Mouse (Mus musculus) frontal cortex, postnatal 14 days (tissue): ENCODE results near the gene Nedd9.

ENCODE experiments used
- DNase-seq, 2 experiments: peaks; one replicate each; pipeline ENCODE4 v3.0.0; 2022; ENCODE audit warnings: low spot score in 2 of 2

Gene Nedd9

DNA sequence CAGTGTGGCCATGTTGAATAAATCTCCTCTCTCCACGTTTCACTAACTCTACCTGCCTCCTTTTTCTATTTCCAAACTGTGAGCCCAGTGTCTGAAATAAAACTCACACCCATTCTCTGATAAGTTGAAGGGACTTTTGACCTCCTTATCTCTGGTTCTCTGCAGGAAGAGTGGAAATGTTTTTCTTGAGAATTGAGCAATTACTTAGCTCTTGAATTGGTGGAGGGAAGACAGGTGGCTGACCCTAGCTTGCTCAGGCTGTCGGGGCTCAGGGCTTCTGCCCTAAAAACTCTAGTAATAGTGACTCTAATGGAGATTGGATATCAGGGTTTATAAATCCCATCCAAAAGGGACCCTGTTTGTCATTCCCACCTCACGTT lies 143.3 kb downstream of the Nedd9 start:
- no peak for DNase-seq

DNA sequence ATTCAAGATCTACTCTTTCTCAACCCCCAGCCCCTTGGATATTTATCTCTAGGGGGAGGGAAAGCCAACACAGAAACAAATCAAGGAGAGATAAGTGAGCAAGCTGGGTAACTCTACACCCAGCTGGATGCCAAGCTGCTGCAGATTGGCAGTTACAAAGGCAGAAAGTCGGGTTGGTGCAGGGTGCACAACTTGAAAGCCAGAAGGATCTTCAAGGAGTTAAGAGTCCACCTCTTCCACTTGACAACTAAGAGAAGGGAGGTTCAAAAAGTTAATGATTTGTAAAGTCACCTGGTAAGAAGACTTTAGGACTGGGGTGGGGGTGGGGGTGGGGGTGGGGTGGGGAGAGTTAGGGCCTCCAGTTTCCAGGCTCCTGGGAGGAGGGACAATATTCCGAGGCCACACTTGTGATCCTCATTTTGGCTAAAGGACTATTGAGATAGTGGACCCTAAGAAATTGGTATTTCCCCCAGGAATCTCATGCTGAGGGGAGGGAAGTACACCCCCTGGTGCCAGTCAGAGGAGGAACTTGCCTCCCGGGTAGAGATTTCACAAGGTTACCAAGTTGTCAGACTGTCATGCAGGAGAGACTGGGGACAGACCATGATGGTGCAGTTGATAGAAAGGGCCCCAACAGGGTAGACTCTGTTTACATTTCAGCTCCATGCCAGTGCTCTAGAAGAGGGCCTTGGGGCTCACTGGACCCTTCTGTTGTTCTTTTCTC lies 143.8 kb downstream of the Nedd9 start:
- DNase-seq, result no peak

DNA sequence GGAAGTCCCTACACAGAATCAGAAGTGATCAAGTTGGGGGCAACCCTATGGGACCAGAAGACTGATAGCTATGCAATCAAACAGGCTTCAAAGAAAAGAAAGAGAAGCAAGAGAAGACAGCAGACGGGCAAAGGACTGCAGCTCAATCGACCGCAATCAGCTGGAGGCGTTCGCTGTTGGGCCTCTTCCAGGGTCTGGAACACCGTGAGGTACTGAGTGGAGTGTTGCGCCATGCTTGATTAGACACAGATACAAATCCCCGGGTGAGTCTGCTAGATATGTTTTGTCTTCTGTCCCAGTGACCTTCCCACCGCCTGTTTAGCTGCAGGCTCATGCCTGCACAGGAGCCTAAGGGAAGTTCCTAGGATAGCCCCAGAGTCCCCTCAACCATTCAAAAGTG lies 145.7 kb downstream of the Nedd9 start:
- no peak for DNase-seq

DNA sequence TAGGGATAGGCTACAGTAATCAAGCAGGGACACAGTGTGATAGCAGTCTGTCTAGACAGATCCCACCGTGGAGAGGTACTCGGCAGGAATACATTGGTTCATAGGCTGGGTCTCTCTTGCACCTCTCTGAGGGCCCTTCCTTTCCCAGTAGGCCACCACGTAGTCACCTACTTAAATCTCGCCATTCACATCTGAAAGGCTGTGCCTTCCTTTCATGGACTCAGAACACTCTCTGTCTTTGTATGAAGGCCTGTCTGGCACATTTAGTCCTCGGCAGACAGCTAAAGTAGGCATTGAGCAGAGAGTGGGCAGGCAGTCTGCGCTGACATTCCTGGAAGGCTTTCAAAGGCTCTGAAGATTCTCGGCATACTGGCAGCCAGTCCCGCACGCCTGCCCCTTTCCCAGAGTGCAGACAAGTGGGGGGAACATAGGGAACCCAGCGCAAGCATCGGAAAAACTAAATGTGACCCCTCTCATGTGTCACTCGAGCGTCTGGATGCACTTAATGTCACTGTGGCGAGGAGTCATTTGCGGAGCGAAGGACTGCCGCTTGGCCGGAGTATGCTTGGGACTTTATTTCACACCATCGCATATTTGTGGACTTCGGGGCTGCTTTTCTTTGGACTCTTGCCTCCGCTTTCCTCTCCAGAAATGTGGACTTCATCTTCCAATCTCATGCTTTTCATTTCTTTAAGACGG lies 147.4 kb downstream of the Nedd9 start:
- peak; percentile 48 to 71 for DNase-seq

DNA sequence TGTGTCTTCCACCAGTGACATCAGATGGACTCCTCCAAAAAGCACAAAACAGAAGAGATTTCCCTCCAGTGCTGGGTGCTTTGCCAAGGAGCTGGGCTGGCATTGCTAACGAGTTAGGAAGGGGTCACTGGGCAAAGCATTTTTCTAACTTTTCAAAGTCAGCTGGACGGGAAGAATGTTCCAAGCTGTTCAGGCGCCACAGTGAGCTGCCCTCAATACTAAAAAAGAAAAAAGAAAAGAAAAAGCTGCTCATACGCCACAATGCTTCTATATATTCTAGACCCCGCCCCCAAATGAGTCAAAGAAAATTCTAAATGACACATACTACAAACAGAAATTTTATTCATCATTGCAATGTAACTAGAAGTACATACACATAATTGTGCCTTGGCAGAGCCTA lies 148.0 kb downstream of the Nedd9 start:
- DNase-seq, result no peak

DNA sequence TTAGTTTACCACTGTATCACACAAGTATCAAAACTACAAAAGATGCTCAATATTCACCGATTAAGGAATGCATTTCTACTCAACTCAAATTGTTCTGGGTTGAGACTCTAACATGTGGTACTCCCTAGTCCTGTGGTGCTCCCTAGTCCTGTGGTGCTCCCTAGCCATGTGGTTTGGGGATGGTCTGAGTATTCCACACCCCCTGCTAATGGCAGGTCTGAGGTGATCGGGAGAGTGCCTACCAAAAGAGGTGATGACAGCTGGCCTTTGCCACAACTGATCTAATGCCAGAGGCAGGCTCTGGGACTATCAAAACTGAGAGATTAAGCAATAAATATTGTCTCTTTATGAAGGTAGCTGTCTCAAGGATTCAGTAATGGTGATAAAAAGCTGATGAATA lies 149.8 kb downstream of the Nedd9 start:
- no peak for DNase-seq

DNA sequence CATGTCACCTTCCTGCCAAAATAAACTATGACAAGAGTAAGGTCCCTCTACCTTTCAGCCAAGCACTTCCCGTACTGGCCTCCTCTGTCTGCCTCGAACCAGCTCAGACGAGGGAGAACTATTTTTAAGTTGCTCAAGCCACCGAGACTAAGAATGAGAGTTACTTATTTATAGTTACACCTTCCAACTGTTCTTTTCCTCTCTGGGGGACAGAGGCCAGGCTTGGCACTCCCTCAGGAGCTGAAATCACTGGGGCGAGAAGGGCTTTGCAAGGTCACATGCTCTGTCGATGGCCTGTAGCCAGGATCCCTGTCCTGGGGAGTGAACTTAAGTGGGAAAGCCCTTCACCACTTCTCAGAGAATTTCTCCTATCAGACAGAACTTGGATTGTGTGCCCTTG lies 150.9 kb downstream of the Nedd9 start:
- no peak for DNase-seq

DNA sequence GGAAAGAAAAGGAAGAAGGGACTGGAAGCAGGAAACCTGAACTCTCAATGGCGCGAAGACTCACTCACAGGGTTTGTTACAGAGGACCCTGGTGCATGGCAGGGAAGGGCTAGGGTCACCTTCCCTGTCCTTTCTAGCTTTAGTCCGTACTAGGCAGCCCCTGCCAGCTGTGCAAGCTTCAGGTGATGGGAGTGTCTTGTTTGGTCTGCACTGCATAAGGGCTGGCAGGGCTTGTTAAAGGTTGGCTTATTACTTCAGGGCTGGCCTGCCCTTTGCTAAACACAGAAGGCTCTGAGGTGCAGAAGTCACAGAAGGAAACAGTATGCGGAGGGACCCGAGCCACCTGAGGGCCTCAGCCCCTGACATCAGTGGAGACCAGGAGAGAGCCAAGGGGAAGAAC lies 151.4 kb downstream of the Nedd9 start:
- DNase-seq, result no peak

DNA sequence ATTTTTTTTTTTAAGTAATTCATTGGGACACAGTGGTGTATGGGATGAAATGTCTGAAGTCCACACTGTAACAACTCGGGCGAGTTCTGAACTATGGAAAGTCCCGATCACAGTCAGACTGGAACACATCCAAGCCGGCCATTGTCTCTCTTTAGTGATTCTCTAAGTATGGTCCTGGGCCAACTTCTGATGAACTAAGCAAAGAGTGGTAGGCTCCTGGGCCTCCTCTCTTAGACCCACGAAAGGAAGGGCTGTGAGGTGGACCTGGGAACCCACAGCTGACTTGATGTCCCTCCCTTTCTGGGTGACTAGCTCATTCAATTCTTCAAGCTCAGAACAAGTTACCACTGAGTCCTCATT lies 152.5 kb downstream of the Nedd9 start:
- no peak for DNase-seq

DNA sequence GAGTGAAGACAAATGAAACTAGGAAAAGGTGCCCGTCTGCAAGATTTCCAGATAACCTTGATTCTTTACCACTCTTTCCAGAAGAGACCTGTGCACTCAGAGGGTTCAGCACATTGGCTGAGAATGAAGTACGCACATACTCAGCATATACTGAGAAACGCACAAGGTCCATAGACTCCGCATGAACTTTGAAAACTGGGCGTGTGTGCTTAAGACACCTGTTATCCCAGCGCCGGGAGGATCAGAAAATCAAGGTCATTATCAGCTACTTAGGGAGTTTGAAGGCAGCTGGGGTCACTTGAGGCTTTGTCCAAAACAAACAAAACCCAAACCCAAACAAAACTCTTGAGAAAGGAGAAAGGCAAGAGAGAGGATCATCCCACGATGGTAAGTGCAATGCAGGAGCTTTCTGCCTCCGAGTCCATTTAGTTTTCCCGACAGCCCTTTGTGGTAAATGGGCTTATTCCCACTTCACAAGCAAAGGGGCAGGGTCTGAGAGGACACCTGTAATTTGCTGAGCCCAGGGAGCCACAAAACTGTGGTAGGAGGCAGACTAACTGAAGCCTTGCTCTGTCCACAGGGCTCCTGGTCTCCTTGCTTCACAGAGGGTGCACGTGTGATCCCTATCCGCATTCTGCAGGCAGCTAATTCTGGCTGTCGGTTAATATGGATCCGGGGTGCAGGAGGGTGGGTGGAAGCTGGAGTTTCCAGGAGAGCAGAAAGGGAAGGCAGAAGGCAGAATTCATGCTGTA lies 153.1 kb downstream of the Nedd9 start:
- no peak for DNase-seq

DNA sequence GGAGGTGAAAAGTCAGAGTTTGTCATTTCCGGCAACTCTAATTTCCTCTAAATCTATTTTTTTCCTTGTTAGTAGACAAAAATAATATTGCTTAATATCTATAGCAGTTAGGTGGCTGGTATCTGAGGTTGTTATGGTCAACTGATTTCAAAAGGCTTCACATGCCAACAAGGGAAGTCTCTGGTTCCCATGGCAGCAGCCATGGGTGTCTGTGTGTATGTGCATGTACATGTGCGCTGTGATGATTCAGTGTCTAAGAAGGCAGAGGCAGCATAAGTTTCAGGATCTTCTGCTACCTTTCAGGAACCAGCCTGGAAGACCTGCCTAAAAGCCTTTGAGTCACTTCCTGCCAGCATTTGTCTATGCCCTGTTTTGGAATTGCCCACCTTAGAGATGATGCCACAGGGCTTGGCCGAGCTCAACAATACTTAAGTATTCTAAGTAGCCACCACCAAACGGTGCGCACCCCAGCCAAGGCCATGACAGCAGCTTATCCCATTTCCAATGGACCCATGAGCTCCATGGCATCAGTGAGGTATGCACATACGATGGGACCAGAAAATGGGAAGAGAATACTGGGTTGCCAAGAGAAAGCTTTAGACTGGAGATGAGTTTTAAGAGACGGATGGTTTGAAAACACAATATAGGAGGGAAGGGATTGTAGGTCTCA lies 155.4 kb downstream of the Nedd9 start:
- no peak for DNase-seq

DNA sequence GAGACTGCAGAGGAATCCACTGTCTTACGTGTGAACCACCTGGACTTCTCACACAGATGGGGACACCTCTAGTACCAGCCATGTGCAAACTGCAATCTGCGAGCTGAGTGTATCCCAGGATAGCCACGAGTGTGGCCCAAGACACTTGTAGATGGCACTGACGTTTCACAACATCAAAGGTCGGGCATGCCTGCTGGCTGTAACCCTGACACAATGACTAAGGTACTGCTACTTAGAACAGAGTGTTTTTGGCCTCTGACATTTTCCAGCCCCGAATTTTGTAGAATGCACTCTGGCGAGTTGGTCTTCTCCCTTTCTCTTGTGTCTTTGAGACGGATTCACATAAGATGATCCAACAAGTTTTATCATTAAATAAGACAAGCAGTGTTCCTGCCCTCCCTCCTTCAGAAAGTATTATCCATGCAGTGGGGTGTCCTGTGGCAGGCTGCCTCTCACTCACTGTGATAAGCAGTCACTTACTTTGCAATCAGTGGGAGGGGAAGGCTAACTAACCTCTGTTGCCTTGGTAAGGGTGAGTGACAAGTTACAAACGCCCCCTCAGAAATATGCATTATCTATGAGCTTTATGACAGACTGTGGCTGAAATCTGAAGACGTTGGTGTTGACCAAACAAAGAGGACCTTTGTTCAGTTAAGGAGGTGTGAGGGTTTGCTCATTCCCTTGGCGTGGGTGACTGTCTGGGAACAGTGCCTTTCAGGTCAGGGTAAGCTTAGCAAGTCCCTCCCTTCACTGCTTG lies 156.4 kb downstream of the Nedd9 start:
- no peak for DNase-seq

DNA sequence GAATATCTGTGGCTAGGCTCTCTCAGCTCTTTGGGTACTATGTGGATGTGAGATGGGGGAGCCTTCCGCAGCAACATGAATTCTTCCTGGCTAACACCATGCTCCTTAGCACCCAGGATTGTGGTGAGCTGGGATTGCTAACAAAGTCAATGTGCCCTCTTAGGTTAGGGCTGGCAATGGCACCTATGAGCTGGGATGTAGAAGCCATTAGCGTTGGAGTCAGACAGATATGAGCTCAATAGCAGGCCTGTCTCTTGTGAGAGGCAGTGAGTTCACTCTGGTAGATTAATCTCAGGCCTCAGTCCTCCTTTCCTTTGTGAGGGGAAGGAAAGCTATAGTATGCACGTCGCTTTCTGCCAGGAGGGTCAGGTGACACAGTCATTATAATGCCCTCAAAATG lies 157.1 kb downstream of the Nedd9 start:
- DNase-seq, result no peak

DNA sequence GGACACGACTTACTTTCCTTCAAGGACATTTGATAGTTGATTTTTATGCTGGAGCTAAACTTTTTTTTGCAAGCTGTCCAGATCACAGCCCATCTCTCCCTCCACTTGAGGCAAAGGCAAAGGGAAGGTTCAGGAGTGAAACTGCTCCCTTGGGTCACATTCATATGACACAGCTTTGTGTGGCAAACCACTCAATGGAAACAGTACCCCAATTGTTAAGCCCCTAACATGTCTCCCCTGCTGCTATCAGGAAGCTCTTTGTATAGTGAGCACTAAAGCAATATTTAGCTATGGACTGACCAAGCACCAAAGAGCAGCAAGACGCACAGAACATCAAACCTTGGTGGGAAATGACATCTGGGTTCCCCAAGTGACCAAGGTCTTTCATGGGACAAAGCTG lies 158.7 kb downstream of the Nedd9 start:
- no peak for DNase-seq

DNA sequence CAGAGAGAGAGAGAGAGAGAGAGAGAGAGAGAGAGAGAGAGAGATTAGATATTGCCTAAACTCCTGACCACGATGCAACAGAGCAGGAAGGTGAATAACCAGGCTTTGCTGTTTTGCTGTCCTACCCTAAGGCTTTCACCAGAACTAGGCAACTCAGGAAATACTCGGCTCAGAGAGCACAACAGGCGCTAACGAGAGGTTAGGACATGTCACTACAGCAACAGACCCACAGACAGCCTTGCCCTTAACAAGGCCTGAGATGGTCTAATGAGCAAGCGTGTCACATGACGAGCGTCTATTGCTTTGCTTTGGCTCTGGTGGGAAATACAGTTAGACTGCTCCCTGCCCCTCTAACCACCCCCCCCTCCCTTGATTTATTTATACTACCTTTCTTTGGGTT lies 159.6 kb downstream of the Nedd9 start:
- no peak for DNase-seq

DNA sequence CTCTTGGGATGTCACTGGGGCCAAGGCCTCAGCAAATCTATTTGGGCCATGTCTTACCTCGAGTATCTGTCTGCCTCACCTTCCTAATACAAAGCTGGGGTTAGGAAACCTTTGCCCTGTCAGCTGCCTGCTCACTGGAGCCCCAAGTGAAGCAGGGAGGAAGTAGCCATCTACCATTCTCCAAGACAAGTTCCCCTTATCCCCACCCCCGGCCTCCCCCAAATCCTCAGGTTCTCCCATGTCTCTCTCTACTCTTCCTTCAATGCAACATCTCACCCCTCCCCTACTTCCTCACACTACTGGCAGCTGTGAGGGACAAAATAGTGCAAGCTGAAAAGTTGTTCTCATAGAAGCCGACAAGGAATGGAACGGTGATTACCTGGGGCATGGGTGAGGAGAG lies 161.0 kb downstream of the Nedd9 start:
- DNase-seq, result no peak

DNA sequence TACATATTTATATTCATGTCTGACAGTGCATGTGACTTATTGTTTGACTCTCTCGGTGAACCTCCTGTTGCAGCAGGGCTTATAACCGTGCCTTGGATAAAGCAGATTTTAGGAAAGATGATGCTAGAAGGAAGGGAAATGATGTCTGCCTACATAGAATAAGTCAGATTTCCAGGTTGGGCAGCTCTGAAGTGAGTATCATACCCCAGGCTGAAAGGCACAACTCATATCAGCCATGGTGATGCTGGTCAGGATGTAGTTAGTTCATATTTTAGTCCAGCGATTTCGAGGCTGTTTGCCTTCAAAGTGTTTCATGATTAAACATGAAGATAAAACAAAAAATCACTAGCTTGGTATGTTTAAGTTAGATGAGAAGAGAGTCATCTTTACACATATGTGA lies 161.8 kb downstream of the Nedd9 start:
- no peak for DNase-seq

DNA sequence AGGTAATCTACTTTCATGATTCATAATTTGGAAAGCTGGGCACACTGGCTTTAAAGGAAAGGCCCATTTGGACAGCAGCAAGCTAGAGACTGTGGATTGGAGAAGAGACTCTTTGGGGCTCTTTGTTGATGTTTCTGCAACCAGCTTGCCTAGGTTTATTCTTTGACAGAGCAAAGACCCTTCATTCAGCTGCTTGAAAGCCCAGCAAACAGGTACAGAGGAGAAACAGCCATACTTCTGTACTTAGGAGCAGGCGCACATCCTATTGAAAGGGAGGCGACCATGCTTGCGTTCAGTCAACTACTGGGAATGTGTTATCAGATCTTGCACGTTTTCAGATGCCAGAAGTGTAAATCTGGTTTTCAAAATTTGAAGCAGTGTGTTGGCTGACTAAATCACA lies 162.5 kb downstream of the Nedd9 start:
- no peak for DNase-seq

DNA sequence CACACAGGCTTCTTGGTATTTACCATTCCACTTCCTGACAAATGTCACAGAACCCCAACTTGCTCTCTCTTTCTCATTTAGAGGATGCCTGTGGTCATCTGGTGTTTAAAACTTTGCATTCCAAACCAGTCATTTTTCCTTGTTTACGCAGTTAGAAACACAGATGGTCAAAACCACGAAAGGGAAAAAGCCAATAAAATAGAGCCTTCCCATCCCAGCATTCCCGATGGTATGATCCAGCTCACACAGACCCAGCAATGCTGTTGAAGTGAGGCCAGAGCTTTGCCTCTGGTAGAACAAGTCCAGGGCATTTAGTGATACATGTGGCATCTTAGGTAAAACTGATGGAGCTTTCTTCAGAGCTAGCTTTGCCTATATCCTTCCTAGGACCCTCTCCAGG lies 165.7 kb downstream of the Nedd9 start:
- DNase-seq, result no peak

DNA sequence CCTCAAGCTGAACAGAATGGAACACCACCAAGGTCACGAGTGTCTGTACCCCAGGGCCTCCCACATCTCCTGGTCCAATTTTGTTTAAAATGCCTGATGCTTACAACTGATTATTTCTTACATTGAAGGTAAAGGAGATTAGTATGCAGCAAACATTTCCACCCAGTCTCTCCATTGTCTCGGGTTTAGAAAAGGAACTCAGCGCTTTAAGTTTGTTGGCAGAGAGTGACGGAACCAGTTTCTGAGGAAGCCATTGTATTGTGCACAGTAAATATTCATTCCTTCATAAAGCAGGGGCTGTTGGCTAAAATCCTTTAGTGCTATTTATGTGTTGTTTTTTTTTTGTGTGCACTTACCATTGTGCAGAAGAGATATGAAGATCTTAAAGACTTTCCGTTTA lies 166.4 kb downstream of the Nedd9 start:
- no peak for DNase-seq

DNA sequence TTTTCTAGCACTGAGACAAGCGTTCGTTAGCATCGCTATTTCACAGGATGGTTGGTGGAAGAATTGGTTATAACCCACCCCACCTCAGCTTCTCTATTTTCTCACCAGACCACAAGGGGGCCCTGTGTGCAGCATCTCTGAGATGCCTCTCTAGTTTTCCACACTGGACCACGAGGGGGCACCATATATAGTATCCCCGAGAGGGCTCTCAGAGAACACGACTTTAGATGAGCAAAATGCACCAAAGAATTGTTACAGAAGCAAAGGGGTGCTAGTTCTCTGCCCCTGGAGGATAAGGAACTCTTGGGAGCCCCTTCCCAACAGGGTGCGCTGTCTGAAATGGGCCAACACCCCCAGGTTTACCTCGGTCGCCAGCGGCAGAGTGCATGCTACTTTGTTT lies 184.4 kb downstream of the Nedd9 start:
- DNase-seq, result peak; percentile 53 to 74

DNA sequence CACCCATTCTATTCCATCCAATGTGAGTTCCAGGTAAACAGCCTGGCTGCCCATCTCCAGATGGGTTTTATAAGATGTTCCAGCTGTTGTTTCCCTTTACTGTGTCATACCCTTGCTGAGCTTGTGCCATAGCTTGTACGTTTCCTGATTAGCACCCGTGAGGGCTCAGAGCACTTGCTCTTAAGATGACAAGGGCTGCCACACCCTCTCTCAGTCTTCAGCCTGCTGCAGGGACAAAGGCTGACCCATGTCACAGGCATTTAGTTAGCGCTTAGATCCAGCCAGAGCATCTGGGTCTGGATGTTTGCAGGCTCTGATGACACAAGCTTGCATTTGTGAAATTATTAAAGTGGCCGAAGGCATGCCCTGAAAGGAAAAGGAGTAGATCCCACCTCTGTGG lies 187.1 kb downstream of the Nedd9 start:
- DNase-seq, result no peak
